Mouse (Mus musculus): ENCODE results near the gene Gpr153. TPM values are rescaled to one million over a fixed set of nuclear protein-coding genes. Genes with fewer than 3 reads are reported as not detected.

Gene Gpr153
- polyA plus RNA-seq, 1 experiment from 2014 or later: 9.4 TPM

- Histone ChIP-seq H3K27ac (ENCODE audit: low read depth) (no peak overlapping the region), H3K36me3 (ENCODE audit: control insufficient read depth, insufficient read depth, low read length) (peaks cover 22% of the 10 kb centered on the region), H3K4me1 (replicated peaks; ENCODE audit: control insufficient read depth, insufficient read depth, low read length) (peaks cover 15% of the 10 kb centered on the region), H3K27me3 (replicated peaks; ENCODE audit: control insufficient read depth, insufficient read depth, low read length) (no peaks in the 10 kb centered on the region), H3K9me3 (ENCODE audit: control insufficient read depth, low read length) (no peaks in the 10 kb centered on the region), H3K9ac (ENCODE audit: low read length) (peak overlapping the region; percentile 37; the same call in 1 of the 2 replicates), H3K4me2 (ENCODE audit: low read length) (peak overlapping the region; percentile 37), H3K4me3 (ENCODE audit: low read depth, low read length) (peak overlapping the region; percentile 91)
- DNase-seq (ENCODE audit: low spot score) (no peak), ATAC-seq (replicated peaks; ENCODE audit: low FRiP score, low TSS enrichment, low read depth) (peak; percentile 33; the same call in 1 of the 2 replicates)
- WGBS: 54% methylated on average over 16 of the region's 16 CpGs
Observed at GRCm38 (mm10) chr4:152324641-152325562, 50.9 kb downstream of the Gpr153 start.

- WGBS: under 1% methylated on average over 70 of the region's 70 CpGs
- Histone ChIP-seq H3K9ac (ENCODE audit: low read length) (peak within 1 kb of the TSS; percentile 94), H3K4me2 (ENCODE audit: low read length) (peak within 1 kb of the TSS; percentile 91), H3K27ac (ENCODE audit: low read depth) (peak within 1 kb of the TSS; percentile 40; the same call in 1 of the 2 replicates), H3K27me3 (replicated peaks; ENCODE audit: control insufficient read depth, insufficient read depth, low read length) (no peaks in the 10 kb centered on the region), H3K9me3 (ENCODE audit: control insufficient read depth, low read length) (no peaks in the 10 kb centered on the region), H3K4me1 (replicated peaks; ENCODE audit: control insufficient read depth, insufficient read depth, low read length) (peaks cover 15% of the 10 kb centered on the region), H3K4me3 (ENCODE audit: low read depth, low read length) (peak within 1 kb of the TSS; percentile 91), H3K36me3 (ENCODE audit: control insufficient read depth, insufficient read depth, low read length) (peaks cover 30% of the 10 kb centered on the region)
- ATAC-seq (replicated peaks; ENCODE audit: low FRiP score, low TSS enrichment, low read depth) (peak; percentile 97), DNase-seq (ENCODE audit: low spot score) (peak; percentile 93)
Observed at GRCm38 (mm10) chr4:152325574-152326411, 51.8 kb downstream of the Gpr153 start, which contains the start of gene Rpl22. Rpl22 (plus strand) TSS chr4:152325742.

- Histone ChIP-seq H3K9me3 (ENCODE audit: control insufficient read depth, low read length) (no peaks in the 10 kb centered on the region), H3K27me3 (replicated peaks; ENCODE audit: control insufficient read depth, insufficient read depth, low read length) (no peaks in the 10 kb centered on the region), H3K27ac (ENCODE audit: low read depth) (no peak overlapping the region), H3K4me1 (replicated peaks; ENCODE audit: control insufficient read depth, insufficient read depth, low read length) (peaks cover 15% of the 10 kb centered on the region), H3K4me3 (ENCODE audit: low read depth, low read length) (peak overlapping the region; percentile 91), H3K9ac (ENCODE audit: low read length) (peak overlapping the region; percentile 94), H3K4me2 (ENCODE audit: low read length) (peak overlapping the region; percentile 91), H3K36me3 (ENCODE audit: control insufficient read depth, insufficient read depth, low read length) (peaks cover 38% of the 10 kb centered on the region)
- WGBS: under 1% methylated on average over 11 of the region's 11 CpGs
- no peak for DNase-seq (ENCODE audit: low spot score)
- no peak for ATAC-seq (replicated peaks; ENCODE audit: low FRiP score, low TSS enrichment, low read depth)
Observed at GRCm38 (mm10) chr4:152326543-152326942, 52.5 kb downstream of the Gpr153 start.

- no peak overlapping the region for H3K27ac ChIP-seq (ENCODE audit: low read depth)
- no peak overlapping the region for H3K4me2 ChIP-seq (ENCODE audit: low read length)
- no peak for ATAC-seq (replicated peaks; ENCODE audit: low FRiP score, low TSS enrichment, low read depth)
- no peak overlapping the region for H3K9ac ChIP-seq (ENCODE audit: low read length)
- WGBS: 78% methylated on average over 6 of the region's 6 CpGs
- H3K4me1 ChIP-seq (replicated peaks; ENCODE audit: control insufficient read depth, insufficient read depth, low read length): peaks cover 15% of the 10 kb centered on the region
- H3K36me3 ChIP-seq (ENCODE audit: control insufficient read depth, insufficient read depth, low read length): peaks cover 59% of the 10 kb centered on the region
- no peak overlapping the region for H3K4me3 ChIP-seq (ENCODE audit: low read depth, low read length)
- peak; percentile 75 for DNase-seq (ENCODE audit: low spot score)
- no peaks in the 10 kb centered on the region for H3K27me3 ChIP-seq (replicated peaks; ENCODE audit: control insufficient read depth, insufficient read depth, low read length)
- H3K9me3 ChIP-seq (ENCODE audit: control insufficient read depth, low read length): no peaks in the 10 kb centered on the region
Observed at GRCm38 (mm10) chr4:152328691-152329090, 54.7 kb downstream of the Gpr153 start.

GRCm38 (mm10) chr4:152332952-152333351, 58.9 kb downstream of the Gpr153 start:
- 29% methylated on average over 2 of the region's 2 CpGs for WGBS
- peaks cover 71% of the 10 kb centered on the region for H3K36me3 ChIP-seq (ENCODE audit: control insufficient read depth, insufficient read depth, low read length)

GRCm38 (mm10) chr4:152333587-152333986, 59.6 kb downstream of the Gpr153 start:
- H3K4me2 ChIP-seq (ENCODE audit: low read length): no peak overlapping the region
- H3K9me3 ChIP-seq (ENCODE audit: control insufficient read depth, low read length): 0 out of 2 replicates have a peak, but pooled peaks cover 2% of the 10 kb centered on the region
- ATAC-seq (replicated peaks; ENCODE audit: low FRiP score, low TSS enrichment, low read depth): no peak
- H3K27ac ChIP-seq (ENCODE audit: low read depth): no peak overlapping the region
- H3K4me3 ChIP-seq (ENCODE audit: low read depth, low read length): no peak overlapping the region
- H3K9ac ChIP-seq (ENCODE audit: low read length): no peak overlapping the region
- H3K36me3 ChIP-seq (ENCODE audit: control insufficient read depth, insufficient read depth, low read length): peaks cover 65% of the 10 kb centered on the region
- H3K27me3 ChIP-seq (replicated peaks; ENCODE audit: control insufficient read depth, insufficient read depth, low read length): peaks cover 22% of the 10 kb centered on the region
- no peak for DNase-seq (ENCODE audit: low spot score)
- 95% methylated on average over 12 of the region's 12 CpGs for WGBS
- no peaks in the 10 kb centered on the region for H3K4me1 ChIP-seq (replicated peaks; ENCODE audit: control insufficient read depth, insufficient read depth, low read length)

More at GRCm38 (mm10) chr4:152332952-152333351, 58.9 kb downstream of the Gpr153 start:
- H3K9me3 ChIP-seq (ENCODE audit: control insufficient read depth, low read length): 0 out of 2 replicates have a peak, but pooled peaks cover 2% of the 10 kb centered on the region
- no peaks in the 10 kb centered on the region for H3K4me1 ChIP-seq (replicated peaks; ENCODE audit: control insufficient read depth, insufficient read depth, low read length)
- H3K27me3 ChIP-seq (replicated peaks; ENCODE audit: control insufficient read depth, insufficient read depth, low read length): peaks cover 16% of the 10 kb centered on the region
- H3K9ac ChIP-seq (ENCODE audit: low read length): no peak overlapping the region
- no peak overlapping the region for H3K4me2 ChIP-seq (ENCODE audit: low read length)
- H3K4me3 ChIP-seq (ENCODE audit: low read depth, low read length): no peak overlapping the region
- ATAC-seq (replicated peaks; ENCODE audit: low FRiP score, low TSS enrichment, low read depth): peak; percentile 33; the same call in 1 of the 2 replicates
- no peak overlapping the region for H3K27ac ChIP-seq (ENCODE audit: low read depth)
- DNase-seq (ENCODE audit: low spot score): peak; percentile 89

Other genes with a start within 250 kb of the Gpr153 start
- gene Zbtb48, start 246.6 kb upstream of the Gpr153 start, polyA plus RNA-seq (2014; fragmentation: Nextera tagmentation; extraction: Ambion mirVana): 16.3 and 28.0 TPM in 2 replicates
- 0.14 and 0.17 TPM in 2 replicates for gene Tas1r1, start 235.7 kb upstream of the Gpr153 start, polyA plus RNA-seq (2014; fragmentation: Nextera tagmentation; extraction: Ambion mirVana)
- gene Nol9, start 234.9 kb upstream of the Gpr153 start, polyA plus RNA-seq (2014; fragmentation: Nextera tagmentation; extraction: Ambion mirVana): 34.9 and 36.0 TPM in 2 replicates
- gene Plekhg5, start 201.7 kb upstream of the Gpr153 start, polyA plus RNA-seq (2014; fragmentation: Nextera tagmentation; extraction: Ambion mirVana): 9.0 and 9.2 TPM in 2 replicates
- gene Tnfrsf25, start 158.3 kb upstream of the Gpr153 start, polyA plus RNA-seq (2014; fragmentation: Nextera tagmentation; extraction: Ambion mirVana): 0.97 and 0.98 TPM in 2 replicates
- gene Espn, start 121.9 kb upstream of the Gpr153 start, polyA plus RNA-seq (2014; fragmentation: Nextera tagmentation; extraction: Ambion mirVana): 22.8 and 24.2 TPM in 2 replicates
- gene Hes2, start 115.4 kb upstream of the Gpr153 start, polyA plus RNA-seq (2014; fragmentation: Nextera tagmentation; extraction: Ambion mirVana): not detected in 2 replicates
- gene Acot7, start 96.1 kb upstream of the Gpr153 start, polyA plus RNA-seq (2014; fragmentation: Nextera tagmentation; extraction: Ambion mirVana): 61.5 and 69.7 TPM in 2 replicates
- not detected in 2 replicates for gene Hes3, start 17.4 kb downstream of the Gpr153 start, polyA plus RNA-seq (2014; fragmentation: Nextera tagmentation; extraction: Ambion mirVana)
- gene Icmt, start 23.0 kb downstream of the Gpr153 start, polyA plus RNA-seq (2014; fragmentation: Nextera tagmentation; extraction: Ambion mirVana): 22.0 and 25.8 TPM in 2 replicates
- 1.7 and 1.8 TPM in 2 replicates for gene Rnf207, start 44.8 kb downstream of the Gpr153 start, polyA plus RNA-seq (2014; fragmentation: Nextera tagmentation; extraction: Ambion mirVana)
- gene Rpl22, start 51.5 kb downstream of the Gpr153 start, polyA plus RNA-seq (2014; fragmentation: Nextera tagmentation; extraction: Ambion mirVana): 473 and 504 TPM in 2 replicates
- 1.1 and 1.7 TPM in 2 replicates for gene Chd5, start 64.4 kb downstream of the Gpr153 start, polyA plus RNA-seq (2014; fragmentation: Nextera tagmentation; extraction: Ambion mirVana)
- 2.7 TPM in 2 replicates for gene Nphp4, start 202.5 kb downstream of the Gpr153 start, polyA plus RNA-seq (2014; fragmentation: Nextera tagmentation; extraction: Ambion mirVana)
- 3.8 TPM in 2 replicates for gene Kcnab2, start 203.6 kb downstream of the Gpr153 start, polyA plus RNA-seq (2014; fragmentation: Nextera tagmentation; extraction: Ambion mirVana)

Measured in intestine, embryonic 14.5 days (tissue).